Mouse (Mus musculus) ES-Bruce4 (cell line): Measurements from ENCODE around the gene Trib3. TPM values are rescaled to one million over a fixed set of nuclear protein-coding genes. Genes with fewer than 3 reads are reported as not detected.

Source experiments
- H3K27ac ChIP-seq: 2 replicates; pipeline ENCODE4 v1.5.1; 2012; ENCODE audit warnings: low read length, inconsistent platforms; ENCODE audit not compliant: insufficient read depth
- H3K27me3 ChIP-seq: 2 replicates; pipeline ENCODE4 v1.6.1; 2012; ENCODE audit warnings: mild to moderate bottlenecking, low read length, inconsistent platforms; ENCODE audit not compliant: control insufficient read depth, poor library complexity, insufficient read depth, severe bottlenecking
- H3K36me3 ChIP-seq: 2 replicates; pipeline ENCODE4 v1.6.1; 2012; ENCODE audit warnings: inconsistent platforms, mild to moderate bottlenecking, low read length, moderate library complexity; ENCODE audit not compliant: control insufficient read depth, poor library complexity, insufficient read depth, severe bottlenecking
- H3K4me1 ChIP-seq: one replicate; pipeline ENCODE4 v1.8.1; 2011; ENCODE audit warnings: low read length; ENCODE audit not compliant: control insufficient read depth, insufficient read depth
- H3K4me3 ChIP-seq: 2 replicates; pipeline ENCODE4 v1.5.1; 2011; ENCODE audit warnings: low read depth, mild to moderate bottlenecking, low read length
- H3K9ac ChIP-seq: 2 replicates; pipeline ENCODE4 v1.6.1; 2012; ENCODE audit warnings: low read depth, mild to moderate bottlenecking, inconsistent platforms; ENCODE audit not compliant: poor library complexity, severe bottlenecking
- H3K9me3 ChIP-seq: replicated peaks from 2 replicates; pipeline ENCODE4 v1.6.1; 2012; ENCODE audit warnings: mild to moderate bottlenecking, low read length, inconsistent platforms; ENCODE audit not compliant: control insufficient read depth, poor library complexity, insufficient read depth, severe bottlenecking
- CTCF ChIP-seq: IDR thresholded peaks from one replicate; pipeline ENCODE4 v1.8.1; 2011; ENCODE audit warnings: low read depth, low read length
- EP300 ChIP-seq: IDR thresholded peaks from 2 replicates; pipeline ENCODE4 v1.6.1; 2011; ENCODE audit warnings: low read depth, low read length; ENCODE audit not compliant: insufficient read depth
- POLR2A ChIP-seq: IDR thresholded peaks from one replicate; pipeline ENCODE4 v1.8.1; 2011; ENCODE audit warnings: low read length; ENCODE audit not compliant: insufficient read depth
- polyA plus RNA-seq: library from polyadenylated mRNA; stranded (reverse); fragments of >200 nt; gene quantifications from 2 replicates; pipeline ENCODE4 v1.2.4, GENCODE M21; 2011; ENCODE audit warnings: low read depth; ENCODE audit not compliant: missing spikeins, insufficient read depth, insufficient read length

Gene Trib3
- polyA plus RNA-seq, 1 experiment, result 12.3 TPM

- TF ChIP-seq EP300 (peak; percentile 74; the same call in 1 of the 2 replicates), POLR2A (no peak), CTCF (no peak)
- peaks cover 3% of the 10 kb centered on the region for H3K4me1 ChIP-seq
- no peak overlapping the region for H3K9ac ChIP-seq
- peak overlapping the region; percentile 12; the same call in 1 of the 2 replicates for H3K4me3 ChIP-seq
- no peaks in the 10 kb centered on the region for H3K27me3 ChIP-seq
- no peak overlapping the region for H3K27ac ChIP-seq
- H3K9me3 ChIP-seq, result no peaks in the 10 kb centered on the region
- no peaks in the 10 kb centered on the region for H3K36me3 ChIP-seq
These were observed 32.0 kb upstream of the Trib3 start for GRCm38 (mm10) chr2:152375652-152376344.

- Histone ChIP-seq H3K9me3 (no peaks in the 10 kb centered on the region), H3K27ac (no peak overlapping the region), H3K4me3 (no peak overlapping the region), H3K36me3 (no peaks in the 10 kb centered on the region), H3K4me1 (peaks cover 3% of the 10 kb centered on the region), H3K27me3 (no peaks in the 10 kb centered on the region), H3K9ac (no peak overlapping the region)
- TF ChIP-seq EP300 (no peak), CTCF (no peak), POLR2A (no peak)
These were observed 29.7 kb upstream of the Trib3 start for GRCm38 (mm10) chr2:152373547-152373946.

GRCm38 (mm10) chr2:152372661-152373060 is 28.8 kb upstream of the Trib3 start:
- Histone ChIP-seq H3K9ac (no peak overlapping the region), H3K9me3 (no peaks in the 10 kb centered on the region), H3K27me3 (no peaks in the 10 kb centered on the region), H3K27ac (no peak overlapping the region), H3K4me1 (peaks cover 3% of the 10 kb centered on the region), H3K4me3 (no peak overlapping the region), H3K36me3 (no peaks in the 10 kb centered on the region)
- TF ChIP-seq POLR2A, result no peak
- TF ChIP-seq EP300, result no peak
- no peak for TF ChIP-seq CTCF

- H3K36me3 ChIP-seq, result no peaks in the 10 kb centered on the region
- H3K27me3 ChIP-seq, result no peaks in the 10 kb centered on the region
- peaks cover 5% of the 10 kb centered on the region for H3K4me1 ChIP-seq
- H3K9me3 ChIP-seq, result no peaks in the 10 kb centered on the region
- no peak overlapping the region for H3K9ac ChIP-seq
- H3K27ac ChIP-seq, result no peak overlapping the region
- no peak for TF ChIP-seq EP300
- TF ChIP-seq POLR2A, result no peak
- no peak for TF ChIP-seq CTCF
- no peak overlapping the region for H3K4me3 ChIP-seq
These were observed 28.3 kb upstream of the Trib3 start for GRCm38 (mm10) chr2:152372104-152372503.

- TF ChIP-seq CTCF (peak; percentile 97), POLR2A (no peak)
- Histone ChIP-seq H3K4me1 (peaks cover 7% of the 10 kb centered on the region), H3K36me3 (no peaks in the 10 kb centered on the region), H3K27ac (no peak overlapping the region), H3K9ac (no peak overlapping the region), H3K9me3 (no peaks in the 10 kb centered on the region), H3K4me3 (no peak overlapping the region), H3K27me3 (no peaks in the 10 kb centered on the region)
These were observed 24.8 kb upstream of the Trib3 start for GRCm38 (mm10) chr2:152368532-152369140.

- Histone ChIP-seq H3K27me3 (no peaks in the 10 kb centered on the region), H3K27ac (no peak overlapping the region), H3K4me3 (no peak overlapping the region), H3K36me3 (no peaks in the 10 kb centered on the region), H3K9ac (no peak overlapping the region), H3K4me1 (peaks cover 7% of the 10 kb centered on the region), H3K9me3 (no peaks in the 10 kb centered on the region)
- no peak for TF ChIP-seq EP300
- no peak for TF ChIP-seq CTCF
- no peak for TF ChIP-seq POLR2A
These were observed 24.1 kb upstream of the Trib3 start for GRCm38 (mm10) chr2:152367917-152368316.
